Mouse (Mus musculus) adrenal gland (tissue): ENCODE measurements around the gene Tnni1.

Source experiments
- intact Hi-C: fragments of 180-260 bp; cut with DNase I; formaldehyde crosslinking; loops from one replicate; pipeline ENCODE4 v1.15.1; 2025

The Tnni1 gene

DNA sequence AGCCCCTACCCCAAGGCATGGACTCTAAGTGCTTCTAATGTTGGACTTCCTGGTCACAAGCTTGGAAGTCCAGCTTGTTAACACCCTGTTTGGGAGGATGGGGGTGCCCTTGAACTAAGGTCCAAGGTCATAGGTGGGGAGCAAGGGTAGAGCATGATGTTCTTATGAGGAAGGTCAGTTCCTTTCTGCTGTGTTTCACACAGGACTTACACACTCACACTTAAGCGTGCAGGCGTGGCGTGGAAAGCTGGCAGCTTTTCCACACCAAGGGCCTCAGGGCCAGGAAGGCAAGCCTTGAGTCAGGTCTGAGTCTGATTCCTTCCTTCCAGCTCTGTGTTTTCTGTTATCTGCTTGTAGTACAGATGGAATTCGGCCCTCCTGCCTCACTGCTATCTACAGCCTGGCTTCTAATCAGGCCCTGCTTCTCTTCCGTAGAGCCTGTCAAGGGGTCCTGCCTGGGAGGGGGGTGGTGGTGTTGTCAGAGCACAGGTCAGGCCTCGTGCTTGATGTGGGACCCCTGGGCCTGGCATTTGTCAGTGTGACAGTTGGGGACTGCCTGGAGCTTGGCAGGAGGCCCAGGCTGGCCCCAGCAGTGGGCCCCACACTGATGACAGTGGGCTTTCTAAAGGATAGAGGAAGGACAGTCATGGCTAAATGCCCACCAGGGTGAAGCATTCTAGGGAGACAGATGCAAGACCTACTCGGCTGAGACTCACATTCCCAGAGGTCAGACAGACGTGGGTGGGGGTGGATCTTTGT, 21.1 kb downstream of the Tnni1 start:
- intact Hi-C loops, result no loop called here

DNA sequence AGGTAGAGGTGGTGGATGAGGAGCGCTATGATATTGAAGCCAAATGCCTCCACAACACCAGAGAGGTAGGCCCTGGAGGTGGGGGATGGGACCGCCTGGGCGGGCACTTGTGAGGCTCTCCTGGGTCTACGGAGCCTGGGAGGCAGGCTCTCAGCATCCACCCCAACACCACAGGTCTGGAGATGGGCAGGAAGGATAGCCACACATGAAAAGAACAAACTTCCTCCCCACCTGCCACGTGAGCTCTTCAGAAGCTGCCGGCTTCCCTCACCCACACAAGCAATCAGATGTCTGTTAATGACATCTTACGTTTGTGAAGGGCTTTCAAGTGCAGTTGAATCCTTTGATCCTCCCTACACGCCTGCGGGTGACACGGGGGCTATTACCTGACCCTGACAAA, 28.3 kb downstream of the Tnni1 start:
- intact Hi-C loops, result no loop called here

DNA sequence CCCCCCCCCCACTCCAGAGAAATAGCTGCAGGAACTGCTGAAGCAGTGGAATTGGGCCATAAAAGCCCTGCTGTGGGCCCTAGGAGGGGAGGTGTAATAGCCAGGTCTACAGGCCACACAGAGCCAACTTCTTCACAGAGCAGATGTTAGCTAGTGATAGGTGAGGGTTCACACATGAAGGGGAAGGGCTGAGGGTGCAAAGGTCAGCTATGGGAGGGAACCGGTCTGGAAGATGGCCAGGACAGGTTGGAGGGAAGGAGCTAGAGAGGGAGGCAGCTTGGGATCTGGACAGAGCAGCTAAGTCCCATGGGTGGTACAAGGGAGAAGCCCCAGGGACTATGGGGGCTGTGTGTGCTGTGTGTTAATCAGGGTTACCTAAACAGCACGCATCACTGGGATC, 30.9 kb downstream of the Tnni1 start:
- intact Hi-C loops, result no loop called here

DNA sequence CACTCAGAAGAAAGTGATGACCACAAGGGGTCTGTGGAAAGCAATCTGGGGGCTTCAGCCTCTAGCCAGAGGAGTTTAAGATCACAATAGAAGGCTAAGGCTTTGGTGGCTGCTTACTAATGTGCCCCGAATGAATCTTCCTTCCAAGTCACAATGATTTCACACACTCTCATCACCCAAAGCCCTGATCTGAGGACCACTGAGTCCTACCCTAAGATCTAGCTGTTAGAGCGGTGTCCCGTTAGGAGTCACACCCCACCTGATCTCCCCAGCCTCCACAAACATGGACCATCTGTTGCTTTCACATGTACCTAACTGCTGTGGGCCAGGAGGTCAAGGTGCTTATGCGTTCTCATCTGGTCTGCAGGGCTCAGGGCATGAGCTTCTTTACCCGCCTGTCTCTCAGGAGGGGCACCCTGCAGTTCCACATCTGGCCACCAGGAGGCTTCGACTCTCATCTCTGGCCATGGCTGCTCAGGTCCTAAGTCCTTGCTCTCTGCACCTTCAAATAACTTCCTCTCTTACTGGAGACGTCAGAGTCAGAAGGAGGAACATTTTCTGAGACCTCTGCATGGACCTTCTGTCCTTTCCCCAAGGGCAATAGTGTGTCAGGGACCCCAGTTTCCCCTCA, 31.9 kb downstream of the Tnni1 start:
- intact Hi-C loops, result no loop called here

DNA sequence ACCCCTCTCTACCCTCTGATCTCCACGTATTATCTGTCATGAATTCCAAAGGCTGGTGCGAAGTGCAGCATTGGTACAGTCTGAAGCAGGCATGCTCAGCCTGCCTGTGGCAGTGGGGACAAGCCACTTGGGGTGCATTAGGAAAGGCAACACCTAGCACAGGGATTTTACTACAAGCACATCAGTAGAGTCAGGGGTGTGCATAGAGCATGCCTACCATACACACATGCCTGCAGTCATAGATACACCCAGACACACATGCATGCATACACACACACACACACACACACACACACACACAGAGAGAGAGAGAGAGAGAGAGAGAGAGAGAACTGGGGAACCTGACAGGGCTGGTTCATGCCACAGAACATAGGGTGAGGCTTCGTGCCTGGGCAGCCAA, 33.0 kb downstream of the Tnni1 start:
- intact Hi-C loops, result no loop called here

DNA sequence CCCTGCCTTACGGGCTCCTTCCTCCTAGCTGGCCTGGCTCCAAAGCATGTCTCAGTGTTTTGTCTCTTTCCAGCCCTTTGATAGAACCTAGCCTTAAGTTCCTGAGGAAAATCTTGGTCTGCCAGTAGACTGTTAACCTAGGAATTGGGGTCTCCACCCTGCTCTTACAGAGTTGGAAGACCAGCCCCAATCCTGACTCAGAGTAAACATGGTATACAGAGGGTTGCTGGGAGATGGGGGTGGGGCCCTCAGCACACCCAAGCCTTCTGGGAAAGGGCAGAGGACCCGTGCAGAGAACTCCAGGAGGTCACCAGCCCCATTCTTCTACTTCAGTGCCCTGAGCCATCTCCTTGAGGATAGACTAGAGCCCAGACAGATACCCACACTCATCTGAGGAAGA, 33.4 kb downstream of the Tnni1 start:
- intact Hi-C loops, result no loop called here

DNA sequence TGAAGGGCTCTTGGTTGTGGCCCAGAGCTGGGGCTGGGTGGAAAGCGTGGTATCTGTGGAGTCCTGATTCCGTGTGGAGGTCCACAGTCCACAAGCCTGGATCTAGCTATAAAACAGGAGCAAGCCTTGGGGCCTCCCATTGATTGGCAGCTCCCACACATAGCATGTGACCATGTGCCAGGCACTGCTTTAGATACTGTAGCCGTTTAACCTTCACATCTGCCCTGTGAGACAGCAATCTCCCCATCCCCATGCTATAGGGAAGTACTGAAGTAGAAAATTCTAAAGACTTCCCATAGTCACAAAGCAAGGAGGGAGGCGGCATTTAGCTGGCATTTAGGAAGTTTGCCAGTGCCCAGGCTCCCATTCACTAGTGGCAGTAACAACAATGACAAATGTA, 33.8 kb downstream of the Tnni1 start:
- intact Hi-C loops, result no loop called here

DNA sequence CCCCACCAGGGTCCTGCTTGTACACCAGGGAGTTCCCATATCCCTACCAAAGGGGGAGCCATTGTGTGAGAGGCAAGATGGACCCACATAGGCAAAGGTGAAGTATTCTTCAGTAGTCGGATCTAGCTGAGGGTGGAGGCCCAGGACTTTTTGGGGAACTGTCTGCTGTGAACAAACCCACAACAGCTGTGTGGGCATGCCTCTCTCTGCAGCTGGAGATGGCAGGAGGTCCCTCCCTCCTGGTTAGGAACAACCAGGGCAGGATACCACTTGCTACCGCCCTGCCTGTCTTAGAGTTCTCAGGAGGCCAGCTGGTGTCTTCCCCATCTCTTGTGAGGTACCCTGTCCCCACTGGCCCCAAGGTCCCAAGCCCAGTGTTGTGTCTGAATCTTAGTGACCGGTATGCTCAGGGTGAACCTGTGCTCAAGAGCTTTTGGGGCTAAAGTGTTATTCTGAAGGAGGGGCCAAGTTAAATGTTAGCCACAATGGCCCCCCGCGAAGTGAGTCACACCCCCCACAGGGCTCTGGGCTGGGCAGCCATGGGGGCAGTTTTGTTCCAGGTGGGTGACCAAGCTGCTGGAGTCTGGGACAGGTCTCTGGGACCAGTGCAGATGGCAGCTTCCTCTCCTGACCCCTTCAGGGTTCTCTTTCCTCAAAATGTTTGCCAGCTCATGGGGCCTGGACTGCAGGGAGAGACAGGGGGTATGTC, 34.6 kb downstream of the Tnni1 start:
- intact Hi-C loops, result no loop called here

DNA sequence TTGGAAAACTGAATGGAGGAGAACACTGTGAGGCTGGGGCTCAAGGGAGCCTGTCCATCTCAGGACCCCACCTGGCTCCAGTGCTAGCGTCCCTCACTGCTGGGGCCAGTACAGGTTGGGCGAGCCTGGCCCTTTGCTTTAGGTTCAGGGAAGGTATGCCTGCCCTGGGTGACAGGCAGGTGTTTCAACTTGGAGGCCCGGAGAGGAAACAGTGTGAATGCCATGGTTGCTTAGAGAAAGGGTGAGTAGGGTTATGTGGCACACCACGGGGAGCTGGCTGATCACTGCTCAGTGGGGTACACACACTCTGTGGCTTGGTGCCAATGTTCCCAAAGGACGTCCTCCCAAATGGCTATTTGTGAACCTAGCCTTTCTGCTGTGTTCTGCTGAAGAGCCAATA, 35.3 kb downstream of the Tnni1 start:
- intact Hi-C loops, result no loop called here

DNA sequence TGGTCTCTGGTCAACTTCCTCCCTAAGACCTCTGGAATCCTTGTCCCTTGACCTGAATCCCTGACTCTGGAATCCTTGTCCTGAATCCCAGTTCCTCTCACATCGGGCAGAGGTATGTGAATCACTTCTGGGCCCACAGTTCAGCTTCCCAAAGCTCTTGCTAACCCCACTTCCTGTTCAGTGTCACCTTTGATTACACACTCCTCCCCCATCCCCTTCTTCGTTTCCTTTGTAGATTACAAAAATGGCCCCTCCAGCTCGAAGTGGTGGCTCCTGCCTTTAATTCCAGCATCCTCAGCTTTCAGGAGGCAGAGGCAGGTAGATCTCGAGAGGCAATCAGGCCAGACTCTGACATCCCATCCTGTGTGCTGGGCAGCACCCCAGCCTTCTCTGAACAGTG, 38.4 kb downstream of the Tnni1 start:
- intact Hi-C loops, result no loop called here

DNA sequence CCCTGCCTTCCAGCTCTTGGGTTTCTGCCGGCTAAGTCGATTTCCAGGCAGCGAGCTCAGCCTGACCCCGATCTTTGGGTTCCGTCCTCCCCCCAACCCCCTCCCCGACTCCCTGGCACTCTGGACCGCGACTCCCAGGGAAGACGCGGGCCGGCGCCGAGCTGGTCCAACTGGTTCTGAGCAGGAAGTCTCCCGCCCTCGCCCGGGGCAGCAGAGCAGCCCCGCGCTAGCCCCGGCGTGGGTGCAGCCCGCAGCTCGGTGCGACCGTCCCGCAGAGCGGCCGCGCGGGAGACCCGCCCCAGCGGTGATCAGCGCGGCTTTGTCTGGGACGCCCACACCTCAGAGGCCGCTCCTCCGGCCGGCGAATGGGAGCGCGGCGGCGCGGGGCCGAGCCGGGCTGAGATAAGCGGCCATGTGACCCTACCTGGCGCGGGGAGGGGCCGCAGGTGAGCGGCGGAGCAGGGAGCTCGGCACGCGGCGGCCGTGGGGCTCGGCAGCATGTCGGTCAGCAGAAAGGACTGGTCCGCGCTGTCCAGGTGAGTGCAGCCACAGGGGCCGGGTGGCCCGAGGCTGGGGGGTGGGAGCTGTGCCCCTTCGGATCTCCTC, 39.4 kb downstream of the Tnni1 start, which contains the start of gene Lad1:
Gene Lad1, plus strand, starts transcription at position 118 of the 606 bp plus-strand sequence.
- intact Hi-C loops, result no loop called here

DNA sequence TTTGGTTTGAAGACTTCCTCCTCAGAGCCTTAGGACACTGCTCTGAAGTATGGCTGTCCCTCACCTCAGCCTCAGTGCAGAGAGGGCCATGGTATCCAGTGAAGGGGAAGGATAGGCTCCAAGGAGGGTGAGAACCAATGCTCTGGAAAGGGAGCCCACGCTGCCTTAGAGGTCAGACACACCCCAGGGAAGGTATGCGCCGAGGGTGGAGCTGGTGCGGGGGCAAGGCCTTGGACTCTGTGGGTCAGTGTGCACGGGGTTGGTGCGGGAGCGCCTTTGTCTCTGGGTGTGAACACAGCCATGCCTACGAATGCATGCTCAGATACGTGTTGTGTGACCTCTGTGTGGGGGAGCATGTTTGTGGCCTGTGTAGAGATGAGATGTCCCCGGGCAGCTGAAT, 40.8 kb downstream of the Tnni1 start:
- intact Hi-C loops, result no loop called here

DNA sequence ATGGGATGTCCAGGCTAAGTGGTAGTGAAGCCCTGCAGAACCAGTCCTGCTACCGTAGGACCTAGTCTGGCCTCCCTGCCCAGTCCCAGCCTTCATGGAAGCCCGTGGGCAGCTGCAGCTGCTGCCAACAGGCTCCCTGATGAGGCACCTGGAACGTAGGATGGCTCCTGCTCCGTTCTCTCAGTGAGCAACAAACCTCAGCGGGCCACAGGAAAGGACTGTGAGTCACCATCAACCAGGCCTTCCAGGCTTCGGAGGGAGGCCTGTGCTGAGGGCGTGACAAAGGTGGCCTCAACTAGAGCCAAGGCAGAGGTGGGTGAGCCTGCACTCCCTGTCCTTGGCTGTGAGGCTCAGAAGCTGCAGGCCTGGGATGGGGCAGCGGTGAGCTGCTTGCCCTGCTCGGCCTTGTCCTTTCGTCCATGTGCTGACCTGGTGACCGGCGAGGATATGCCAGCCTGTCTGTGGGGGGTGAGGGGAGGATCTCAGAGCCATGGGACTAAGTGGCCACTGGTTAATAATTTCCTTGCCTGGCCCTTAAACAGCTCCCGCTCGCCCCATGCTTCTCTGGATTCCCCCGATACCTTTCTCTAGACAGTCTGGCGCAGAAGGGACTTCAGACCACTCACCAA, 41.6 kb downstream of the Tnni1 start:
- intact Hi-C loops, result no loop called here

DNA sequence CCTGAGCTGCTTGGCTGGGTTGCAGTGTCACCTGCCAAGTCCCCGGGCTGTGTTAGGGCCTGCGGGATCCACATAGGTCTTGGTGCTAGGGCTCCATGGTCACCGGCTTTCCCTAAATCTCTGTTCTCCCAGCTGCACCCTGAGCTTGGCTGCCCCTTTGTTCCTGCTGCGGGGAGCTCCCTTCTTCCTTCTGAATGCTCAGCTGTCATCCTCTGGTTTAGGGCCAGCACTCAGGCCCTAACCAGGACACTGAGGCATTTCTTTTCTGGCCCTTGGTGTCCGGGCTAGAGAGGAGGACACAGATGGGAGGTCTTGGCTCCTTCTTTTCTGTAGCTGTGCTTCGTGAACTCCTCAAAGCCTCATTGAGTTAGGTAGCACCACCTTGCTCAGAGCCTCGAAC, 42.5 kb downstream of the Tnni1 start:
- intact Hi-C loops, result no loop called here

DNA sequence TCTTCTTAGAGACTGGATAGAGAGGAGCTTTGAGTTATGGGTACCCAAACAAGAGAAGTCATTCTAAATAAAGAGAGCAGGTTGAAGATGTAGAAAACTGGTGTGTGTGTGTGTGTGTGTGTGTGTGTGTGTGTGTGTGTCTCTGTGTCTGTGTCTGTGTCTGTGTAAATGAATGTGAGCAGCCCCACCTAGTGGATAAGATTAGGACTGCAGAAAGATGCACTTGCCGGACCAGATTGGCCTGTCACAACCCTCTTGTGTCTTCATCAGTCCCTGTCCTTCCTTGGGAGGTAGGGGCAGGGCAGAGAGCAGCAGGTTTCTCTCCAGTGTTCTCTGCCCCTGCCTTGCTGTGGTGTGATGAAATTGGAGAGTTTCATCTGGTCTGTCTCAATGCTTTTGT, 49.7 kb downstream of the Tnni1 start:
- intact Hi-C loops, result no loop called here

DNA sequence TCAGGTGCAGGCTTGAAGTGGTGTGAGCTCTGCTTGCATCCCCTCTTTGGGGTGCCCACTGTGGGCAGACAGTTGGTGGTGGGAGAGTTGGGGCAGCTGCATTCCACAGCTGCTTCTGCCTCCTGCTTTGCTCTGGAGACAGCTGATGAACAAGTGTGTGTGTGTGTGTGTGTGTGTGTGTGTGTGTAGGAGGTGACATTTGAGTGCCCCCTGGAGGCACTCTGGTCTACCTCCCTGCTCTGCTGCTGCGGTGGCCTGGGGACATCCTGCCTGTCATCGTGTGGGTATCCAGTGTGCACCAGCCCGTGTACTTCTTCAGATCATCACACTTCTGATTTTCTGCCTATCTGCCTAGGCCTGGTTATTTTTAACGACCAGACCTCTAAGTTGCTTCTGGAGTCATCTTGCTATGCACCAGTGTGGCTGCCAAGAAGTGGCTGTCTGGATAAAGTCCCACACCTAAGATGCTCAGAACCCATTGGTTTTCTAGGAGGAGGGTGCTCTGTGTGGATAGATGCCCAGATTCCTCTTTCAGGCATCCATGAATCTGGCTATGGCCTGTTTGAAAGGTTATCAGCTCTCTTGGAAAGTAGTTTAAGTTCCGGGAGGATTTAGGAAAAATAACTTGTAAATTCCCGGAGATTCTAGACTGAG, 55.1 kb downstream of the Tnni1 start:
- intact Hi-C loops, result no loop called here

DNA sequence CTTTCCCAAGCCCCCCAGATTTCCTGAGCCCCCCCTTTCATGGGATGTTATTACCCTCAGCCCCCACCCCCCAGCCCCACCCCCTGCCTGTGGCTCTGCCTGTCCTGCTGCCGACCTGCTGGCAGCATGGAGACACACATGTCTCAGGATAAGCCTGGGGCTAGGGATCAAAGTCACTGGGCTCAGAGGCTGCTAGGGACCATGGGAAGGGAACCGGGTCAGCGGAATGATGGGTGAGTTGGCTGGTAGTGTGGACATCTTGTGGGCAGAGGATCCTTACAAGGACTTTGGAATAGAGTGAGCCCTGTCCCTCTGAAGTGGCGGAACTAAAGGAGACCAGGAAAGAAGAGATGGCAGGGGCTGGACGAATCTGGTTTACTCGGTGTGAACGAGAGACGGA, 55.7 kb downstream of the Tnni1 start:
- intact Hi-C loops, result no loop called here

DNA sequence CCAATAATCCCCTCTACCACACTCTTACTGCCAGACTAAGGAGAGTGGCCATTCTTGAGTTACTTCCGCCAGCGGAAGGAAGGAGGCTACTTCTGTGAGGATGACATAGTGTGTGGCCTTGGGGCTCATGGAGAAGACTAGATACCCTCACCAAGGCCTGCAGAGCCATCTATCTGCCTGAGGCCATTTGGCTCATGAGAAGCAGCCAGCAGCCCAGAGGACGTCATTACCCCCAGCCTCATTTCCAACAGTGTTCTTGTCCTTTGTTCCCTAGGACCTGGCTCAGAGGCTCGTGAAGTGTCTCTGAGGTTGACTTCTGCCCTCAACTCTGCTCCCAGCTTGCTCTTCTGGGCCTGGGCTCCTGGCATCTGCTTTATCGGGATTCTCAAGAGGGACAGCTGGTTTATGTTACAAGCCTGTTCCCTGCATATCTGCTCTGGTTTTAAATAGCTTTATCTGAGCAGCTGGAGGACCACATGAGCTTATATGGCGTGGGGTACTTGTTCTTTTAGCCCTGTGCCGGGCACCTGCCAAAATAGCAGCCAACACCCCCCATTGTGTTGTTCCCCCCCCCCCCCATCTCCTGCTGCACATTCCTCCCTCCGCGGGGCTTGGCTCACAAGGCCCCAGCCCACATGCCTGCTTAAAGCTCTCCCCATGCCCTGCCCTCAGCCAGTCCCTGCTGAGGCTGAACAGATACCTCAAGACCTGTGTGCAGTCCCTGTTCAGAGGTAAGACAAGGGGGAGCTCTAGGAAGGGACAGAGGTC, 56.7 kb downstream of the Tnni1 start, which contains the start of gene Tnnt2:
Gene Tnnt2, plus strand, starts transcription at position 639 of the 768 bp plus-strand sequence.
- intact Hi-C loops, result no loop called here

DNA sequence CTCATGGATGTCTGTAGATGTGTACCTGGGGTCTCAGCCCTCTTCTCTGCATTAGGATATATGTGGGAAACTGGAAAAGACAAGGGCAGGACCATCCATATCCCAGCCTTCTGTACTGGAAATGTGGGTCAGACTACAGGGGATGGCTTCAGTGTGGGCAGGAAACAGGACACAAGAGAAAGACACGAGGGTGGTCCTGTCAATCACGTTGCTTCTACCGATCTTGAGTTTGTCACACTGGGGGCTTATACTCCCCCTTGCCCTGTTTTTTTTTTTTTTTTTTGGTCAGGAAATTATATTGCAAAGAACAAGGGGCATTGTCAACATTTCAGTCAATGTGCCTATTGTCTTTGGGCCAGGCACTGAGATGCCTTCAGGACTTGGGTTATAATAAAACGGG, 59.4 kb downstream of the Tnni1 start:
- intact Hi-C loops, result no loop called here

DNA sequence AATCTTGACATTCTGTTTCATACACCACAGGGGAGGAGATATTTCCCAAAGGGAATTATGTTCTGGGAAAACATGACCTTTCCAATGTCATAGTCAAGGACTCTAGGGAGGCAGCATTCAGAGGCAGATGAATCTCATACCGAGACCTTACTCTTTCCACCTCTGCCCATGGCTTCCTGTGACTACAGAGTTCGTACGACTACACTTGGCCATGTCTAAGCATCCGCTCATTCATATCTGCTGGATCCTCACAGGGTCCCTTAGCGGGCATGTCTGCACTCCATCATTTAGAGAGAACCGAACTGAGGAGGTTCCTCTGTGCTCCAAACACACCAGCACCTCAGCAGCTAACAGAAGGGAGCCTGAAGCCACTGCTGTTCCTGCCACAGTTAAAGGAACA, 59.8 kb downstream of the Tnni1 start:
- intact Hi-C loops, result no loop called here
